ENCODE assay signal across 10 mouse cellular contexts in genomic region chr5:5180711-5181110, GRCm38 (mm10).
DNase-seq lines count a peak whose midpoint lies in the region; ATAC-seq and TF ChIP-seq lines count a peak whose summit lies in the region.
"Had no signal": no experiment of that assay in that cellular context is flagged by ENCODE, and none has a peak within 500 bp of the region (broad histone marks: within the 10 kb centered on the region; RNA-seq: fewer than 3 reads in every experiment).

No protein-coding gene starts in this region.

- TF ChIP-seq POLR2A in limb, embryonic 14.5 days (IDR thresholded peaks at IDR 0.05; ENCODE audit: borderline replicate concordance, extremely low read depth, insufficient read depth, insufficient read length): no peak

- 0 out of 2 replicates have a peak, but pooled peaks have one; percentile 39 for ATAC-seq in liver, embryonic 11.5 days (replicated peaks; ENCODE audit: low FRiP score)
- no peak for ATAC-seq in liver, postnatal 0 days
- ATAC-seq in Patski: peak; percentile 100
- ATAC-seq in limb, embryonic 14.5 days (ENCODE audit: low FRiP score, low read depth): 0 out of 2 replicates have a peak, but pooled peaks have one; percentile 44
- ATAC-seq in neural tube, embryonic 15.5 days (ENCODE audit: low FRiP score): no peak

- no peaks in the 10 kb centered on the region for H3K4me1 ChIP-seq in liver, embryonic 11.5 days (replicated peaks; ENCODE audit: control insufficient read depth, insufficient read depth, low read length)
- H3K4me1 ChIP-seq in liver, postnatal 0 days (ENCODE audit: insufficient read depth): no peaks in the 10 kb centered on the region
- H3K4me1 ChIP-seq in limb, embryonic 14.5 days (ENCODE audit: control insufficient read depth, insufficient read depth, low read length): no peaks in the 10 kb centered on the region; the same call in 1 of the 2 replicates
- H3K4me1 ChIP-seq in neural tube, embryonic 15.5 days: peaks cover 5% of the 10 kb centered on the region; the same call in 1 of the 2 replicates
- H3K4me1 ChIP-seq: hindbrain, embryonic 10.5 days had no signal

- no peak overlapping the region for H3K27ac ChIP-seq in liver, embryonic 11.5 days (ENCODE audit: low read depth, low read length)
- H3K27ac ChIP-seq in liver, postnatal 0 days (ENCODE audit: low read depth): no peak overlapping the region
- no peak overlapping the region for H3K27ac ChIP-seq in limb, embryonic 14.5 days (replicated peaks; ENCODE audit: low read depth, low read length)
- H3K27ac ChIP-seq in neural tube, embryonic 15.5 days (replicated peaks): no peak overlapping the region
- H3K27ac ChIP-seq: hindbrain, embryonic 10.5 days had no signal

- no peaks in the 10 kb centered on the region for H3K27me3 ChIP-seq in liver, embryonic 11.5 days (replicated peaks; ENCODE audit: control insufficient read depth, insufficient read depth, low read length)
- H3K27me3 ChIP-seq in liver, postnatal 0 days (ENCODE audit: insufficient read depth, low read length): no peaks in the 10 kb centered on the region
- H3K27me3 ChIP-seq in C2C12 (ENCODE audit: control insufficient read depth, insufficient read depth, insufficient read length) (no peaks in the 10 kb centered on the region), Patski (no peaks in the 10 kb centered on the region)
- H3K27me3 ChIP-seq in limb, embryonic 14.5 days (ENCODE audit: control insufficient read depth, insufficient read depth, low read length): no peaks in the 10 kb centered on the region
- H3K27me3 ChIP-seq in neural tube, embryonic 15.5 days (replicated peaks): no peaks in the 10 kb centered on the region

- in situ Hi-C loops in Patski (cut with MboI; ENCODE audit: low pct_unique_long_range_greater_than_20kb): loop anchor here (5.0 kb wide), 1 partner anchor 82 kb away; no protein-coding TSS in a partner anchor

- no peak overlapping the region for H3ac ChIP-seq in C2C12 (ENCODE audit: control insufficient read depth, insufficient read length, low read depth)

- no peaks in the 10 kb centered on the region for H3K9me3 ChIP-seq in liver, embryonic 11.5 days (ENCODE audit: control insufficient read depth, low read length)
- no peaks in the 10 kb centered on the region for H3K9me3 ChIP-seq in liver, postnatal 0 days (ENCODE audit: low read length)
- no peaks in the 10 kb centered on the region for H3K9me3 ChIP-seq in limb, embryonic 14.5 days (ENCODE audit: control insufficient read depth, low read length)
- no peaks in the 10 kb centered on the region for H3K9me3 ChIP-seq in neural tube, embryonic 15.5 days (replicated peaks)
- H3K9me3 ChIP-seq: G1E; hindbrain, embryonic 10.5 days had no signal

- 67% methylated on average over 2 of the region's 2 CpGs for WGBS in liver, embryonic 11.5 days
- 75% methylated on average over 2 of the region's 2 CpGs for WGBS in liver, postnatal 0 days (ENCODE audit: insufficient replicate concordance)
- 70% methylated on average over 2 of the region's 2 CpGs for WGBS in limb, embryonic 14.5 days
- WGBS in neural tube, embryonic 15.5 days: 88% methylated on average over 2 of the region's 2 CpGs

- H3K79me2 ChIP-seq in C2C12 (ENCODE audit: control insufficient read depth, insufficient read depth): peaks cover 28% of the 10 kb centered on the region

- no peak overlapping the region for H3K4me2 ChIP-seq in liver, embryonic 11.5 days
- H3K4me2 ChIP-seq in liver, postnatal 0 days (ENCODE audit: low read depth, low read length): no peak overlapping the region
- H3K4me2 ChIP-seq in limb, embryonic 14.5 days (replicated peaks; ENCODE audit: low read depth, low read length, severe bottlenecking): no peak overlapping the region
- no peak overlapping the region for H3K4me2 ChIP-seq in neural tube, embryonic 15.5 days

- CTCF ChIA-PET in Patski (lab: Charles Lee): interaction anchor here (1.0 to 1.7 kb wide), 3 partner anchors 10 to 135 kb away, joined by 3 to 6 read pairs (median 4); no protein-coding TSS in a partner anchor

- peaks cover 5% of the 10 kb centered on the region for H3K79me3 ChIP-seq in C2C12 (ENCODE audit: low read depth)

- H3K9ac ChIP-seq in liver, embryonic 11.5 days (ENCODE audit: low read depth, low read length): no peak overlapping the region
- no peak overlapping the region for H3K9ac ChIP-seq in liver, postnatal 0 days (replicated peaks)
- no peak overlapping the region for H3K9ac ChIP-seq in limb, embryonic 14.5 days (ENCODE audit: low read depth, low read length, severe bottlenecking)
- no peak overlapping the region for H3K9ac ChIP-seq in neural tube, embryonic 15.5 days (replicated peaks)

- H3K36me3 ChIP-seq in liver, embryonic 11.5 days (ENCODE audit: control insufficient read depth, insufficient read depth, low read length): no peaks in the 10 kb centered on the region
- H3K36me3 ChIP-seq in liver, postnatal 0 days (replicated peaks; ENCODE audit: insufficient read depth, low read length): no peaks in the 10 kb centered on the region
- no peaks in the 10 kb centered on the region for H3K36me3 ChIP-seq in C2C12 (ENCODE audit: control insufficient read depth, insufficient read depth)
- no peaks in the 10 kb centered on the region for H3K36me3 ChIP-seq in limb, embryonic 14.5 days (ENCODE audit: control insufficient read depth, insufficient read depth, low read length)
- H3K36me3 ChIP-seq in neural tube, embryonic 15.5 days: no peaks in the 10 kb centered on the region
- H3K36me3 ChIP-seq: G1E; hindbrain, embryonic 10.5 days had no signal

- no peak overlapping the region for H3K4me3 ChIP-seq in liver, embryonic 11.5 days (ENCODE audit: low read depth, low read length)
- H3K4me3 ChIP-seq in liver, postnatal 0 days (ENCODE audit: low read depth, low read length): no peak overlapping the region
- no peak overlapping the region for H3K4me3 ChIP-seq in C2C12 (ENCODE audit: insufficient read depth, poor library complexity, severe bottlenecking)
- no peak overlapping the region for H3K4me3 ChIP-seq in limb, embryonic 14.5 days (replicated peaks; ENCODE audit: low read length)
- H3K4me3 ChIP-seq in neural tube, embryonic 15.5 days (replicated peaks): no peak overlapping the region
- H3K4me3 ChIP-seq: hindbrain, embryonic 10.5 days had no signal

- TF ChIP-seq CTCF in liver, postnatal 0 days (IDR thresholded peaks at IDR 0.05; ENCODE audit: low read depth): no peak
- TF ChIP-seq CTCF in C2C12 (IDR thresholded peaks at IDR 0.05; ENCODE audit: control insufficient read depth, insufficient read depth, insufficient read length) (no peak), Patski (IDR thresholded peaks at IDR 0.05) (no peak)

- DNase-seq in liver, embryonic 11.5 days (ENCODE audit: low spot score): no peak
- no peak for DNase-seq in liver, postnatal 0 days
- peak; percentile 89 for DNase-seq in Patski (ENCODE audit: low read depth, low spot score)
- peak; percentile 25 for DNase-seq in limb, embryonic 14.5 days (ENCODE audit: low spot score)
- DNase-seq in ovary, postnatal 10 days (ENCODE audit: low spot score): no peak
- DNase-seq in layer of hippocampus, postnatal 10 days (ENCODE audit: low spot score in 2 of 2): no peak

- no peak for TF ChIP-seq EP300 in liver, postnatal 0 days (IDR thresholded peaks at IDR 0.05; ENCODE audit: low read depth)

- POLR2A ChIA-PET in Patski (lab: Charles Lee): interaction anchor here (0.6 kb wide), 1 partner anchor 21 kb away, joined by 6 read pairs; no protein-coding TSS in a partner anchor

TF ChIP-seq in C2C12, 6 proteins besides CTCF, POLR2A, EP300 and RAD21:
- TF ChIP-seq MYOG (IDR thresholded peaks at IDR 0.05; ENCODE audit: control insufficient read depth, extremely low read depth, insufficient read length): no peak
- TF ChIP-seq FOSL1 (IDR thresholded peaks at IDR 0.05; ENCODE audit: insufficient read depth, low read length, poor library complexity, severe bottlenecking): peak; percentile 85
- TF ChIP-seq CEBPB (IDR thresholded peaks at IDR 0.05; ENCODE audit: low read depth): peak; percentile 51

Comparison
In these comparisons a context has a peak if more than half of its experiments do, and no peak if none do; other contexts are left out.
1. ATAC-seq: peak in liver, embryonic 11.5 days (single experiment), Patski (single experiment) and limb, embryonic 14.5 days (single experiment); none in liver, postnatal 0 days (single experiment) and neural tube, embryonic 15.5 days (single experiment).
2. DNase-seq: peak in Patski (single experiment) and limb, embryonic 14.5 days (single experiment); none in liver, embryonic 11.5 days (single experiment), liver, postnatal 0 days (single experiment), ovary, postnatal 10 days (single experiment) and layer of hippocampus, postnatal 10 days (0 of 2).